Mouse (Mus musculus): ENCODE results near the gene Sgsm1.

Sgsm1 gene

GRCm38 (mm10) chr5:113218617-113219235 is 91.9 kb downstream of the Sgsm1 start:
- DNase-seq (ENCODE audit: low spot score in 2 of 2), result no peak

DNA sequence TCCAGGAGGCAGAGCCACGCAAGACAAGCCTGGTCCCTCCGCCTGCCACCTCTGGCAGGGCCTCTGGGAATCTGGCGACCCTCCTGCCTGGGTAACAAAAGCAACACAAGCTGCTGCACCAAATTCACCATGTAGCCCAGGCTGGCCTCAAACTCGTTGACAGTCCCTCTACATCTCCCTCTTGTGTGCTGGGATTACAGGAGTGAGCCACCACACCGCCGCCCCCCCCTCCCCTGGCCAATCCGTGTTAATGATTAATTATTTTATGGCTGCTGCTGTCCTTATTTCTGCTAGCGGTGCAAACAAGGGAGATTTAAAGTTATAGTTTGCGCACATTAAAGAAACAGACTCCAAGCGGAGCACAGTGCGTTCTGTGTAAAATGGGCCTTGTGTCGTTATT is 93.5 kb downstream of the Sgsm1 start:
- no peak for DNase-seq (ENCODE audit: low spot score in 2 of 2)

GRCm38 (mm10) chr5:113216328-113216960 is 94.1 kb downstream of the Sgsm1 start:
- DNase-seq (ENCODE audit: low spot score in 2 of 2), result peak in 1 of 2 experiments; percentile 39

GRCm38 (mm10) chr5:113215610-113216011 is 95.0 kb downstream of the Sgsm1 start:
- peak in 1 of 2 experiments; percentile 35 for DNase-seq (ENCODE audit: low spot score in 2 of 2)

DNA sequence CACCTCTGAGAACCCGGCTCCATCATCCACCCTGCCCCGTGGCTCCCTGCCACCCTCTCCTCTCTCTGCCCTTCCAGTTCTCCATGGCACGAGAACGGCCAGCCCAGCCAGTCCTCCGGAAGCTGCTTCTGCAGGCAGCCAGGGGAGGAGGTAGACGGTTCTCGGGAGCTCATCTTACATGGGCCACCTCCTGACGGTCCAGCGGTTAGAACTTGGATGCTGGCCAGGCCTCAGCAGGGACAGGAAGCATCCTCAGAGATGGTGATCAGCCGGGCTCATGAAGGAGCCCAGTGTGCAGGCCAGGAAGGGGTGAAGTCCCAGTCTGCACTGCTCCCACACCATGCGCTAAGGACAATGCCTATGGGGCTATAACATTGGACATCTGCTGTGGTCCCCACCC is 96.1 kb downstream of the Sgsm1 start:
- DNase-seq (ENCODE audit: low spot score in 2 of 2), result peak; percentile 34 to 64

- DNase-seq (ENCODE audit: low spot score in 2 of 2), result no peak
These were observed 96.5 kb downstream of the Sgsm1 start for GRCm38 (mm10) chr5:113214041-113214440.

- DNase-seq (ENCODE audit: low spot score in 2 of 2), result no peak
These were observed 98.3 kb downstream of the Sgsm1 start for GRCm38 (mm10) chr5:113212156-113212835.

DNA sequence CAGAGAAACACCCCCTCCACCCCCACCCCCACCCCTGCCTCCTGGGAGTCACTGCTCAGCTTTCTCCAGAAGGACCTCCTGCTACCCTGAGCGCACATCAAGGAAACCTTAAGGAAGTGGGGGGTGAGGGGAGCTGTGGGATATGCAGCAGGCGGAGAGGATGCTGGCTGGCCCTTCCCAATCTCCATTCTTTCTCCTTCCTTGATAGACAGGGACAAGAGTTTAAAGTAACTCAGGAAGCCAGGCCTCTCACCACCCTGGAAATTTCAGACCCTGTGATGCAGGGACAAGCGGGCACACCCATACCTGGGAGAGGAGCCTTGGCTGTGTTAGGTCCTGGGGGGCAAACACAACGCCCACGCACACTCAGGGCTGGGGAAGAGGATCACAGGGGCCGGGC is 100.3 kb downstream of the Sgsm1 start:
- peak; percentile 44 to 70 for DNase-seq (ENCODE audit: low spot score in 2 of 2)

- DNase-seq (ENCODE audit: low spot score in 2 of 2), result peak; percentile 43 to 59
These were observed 100.7 kb downstream of the Sgsm1 start for GRCm38 (mm10) chr5:113209898-113210297.

DNA sequence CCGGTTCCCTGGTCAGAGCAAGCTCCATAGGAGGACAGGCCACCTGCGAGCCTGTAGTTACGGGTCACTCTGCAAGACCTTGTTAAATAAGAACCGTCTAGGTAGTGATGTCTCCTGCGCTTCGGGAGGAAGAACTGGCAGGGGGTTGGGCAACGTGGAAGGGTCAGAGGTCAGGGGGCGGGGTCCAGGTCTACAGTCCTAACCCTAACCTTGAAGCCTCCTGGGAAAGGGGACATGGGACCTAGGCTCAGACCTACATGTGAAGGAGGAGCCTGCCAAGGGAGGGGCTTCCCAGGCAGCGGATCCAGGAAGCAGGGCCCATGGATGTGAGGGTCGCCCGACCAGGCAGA is 101.2 kb downstream of the Sgsm1 start:
- DNase-seq (ENCODE audit: low spot score in 2 of 2), result no peak

DNA sequence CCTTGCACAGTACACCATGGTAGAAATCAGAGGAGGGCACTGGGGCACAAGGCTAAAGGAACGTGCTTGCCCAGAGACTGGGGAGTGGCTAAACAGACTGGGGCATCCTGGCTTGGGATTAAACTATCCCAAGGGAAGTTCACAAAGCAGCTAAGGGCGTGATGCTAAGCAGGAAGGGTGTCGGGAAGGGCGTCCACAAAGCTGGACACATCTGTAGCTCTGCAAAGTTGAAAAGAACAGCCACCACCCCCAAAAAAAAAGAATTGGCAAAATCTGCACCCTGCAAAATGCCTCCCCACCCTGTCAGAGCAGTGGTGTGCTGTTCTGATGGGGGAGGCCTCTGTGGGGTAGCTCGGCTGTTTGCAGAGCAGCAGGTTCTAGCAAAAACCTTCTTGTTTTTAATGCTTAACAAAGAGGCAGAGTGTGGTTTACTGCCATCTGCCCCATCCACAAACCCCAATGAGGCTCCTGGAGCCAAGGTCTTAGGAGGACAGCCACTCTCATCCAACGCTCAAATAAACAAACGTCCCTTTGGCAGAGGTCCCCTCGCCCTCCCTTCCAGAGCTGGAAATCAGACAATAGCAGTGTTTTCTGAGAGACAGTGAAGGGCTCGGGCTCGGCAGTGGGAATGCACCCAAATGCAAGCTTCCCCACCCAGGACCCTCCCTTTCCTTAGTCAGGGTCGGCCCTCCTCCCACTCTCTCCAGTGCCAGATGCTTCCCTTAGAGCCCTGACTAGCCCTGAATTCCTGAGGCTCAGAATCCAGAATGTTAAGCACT is 101.8 kb downstream of the Sgsm1 start:
- peak; percentile 90 for DNase-seq (ENCODE audit: low spot score in 2 of 2)

GRCm38 (mm10) chr5:113208048-113208447 is 102.5 kb downstream of the Sgsm1 start:
- peak; percentile 79 to 83 for DNase-seq (ENCODE audit: low spot score in 2 of 2)

DNA sequence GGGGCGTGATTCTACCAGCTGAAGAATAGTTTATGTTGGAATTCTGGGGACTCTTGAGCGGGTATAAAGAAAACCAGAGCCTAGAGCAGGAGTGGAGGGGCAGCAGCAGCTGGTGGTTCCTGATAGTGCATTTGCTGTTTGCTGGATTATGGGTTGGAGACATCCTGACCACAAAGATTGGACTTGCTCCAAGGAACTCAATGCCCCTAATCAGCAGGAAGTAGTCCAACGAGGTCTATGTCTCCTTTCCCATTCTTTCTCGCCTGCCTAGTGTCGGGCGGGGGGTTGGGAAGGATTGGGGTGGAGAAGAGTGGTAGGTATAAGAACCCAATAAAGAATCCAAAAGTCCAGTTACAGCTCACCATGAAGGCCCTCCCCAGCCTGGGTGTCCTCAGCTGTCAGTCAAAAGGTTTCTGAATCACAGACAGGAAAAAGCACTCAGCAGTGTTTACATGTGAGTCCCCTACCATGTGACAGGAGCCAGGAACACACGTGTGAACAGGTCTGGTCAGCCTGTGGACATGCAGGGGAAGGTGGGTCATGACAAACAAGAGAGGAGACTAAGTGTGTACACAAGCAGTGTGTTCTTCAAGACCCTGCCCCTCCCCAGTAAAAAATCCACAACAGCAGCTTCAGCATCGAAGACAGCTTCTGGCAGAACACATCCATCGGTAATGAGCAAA is 103.8 kb downstream of the Sgsm1 start:
- DNase-seq (ENCODE audit: low spot score in 2 of 2), result no peak

GRCm38 (mm10) chr5:113204193-113204592 is 106.4 kb downstream of the Sgsm1 start:
- DNase-seq (ENCODE audit: low spot score in 2 of 2), result no peak

GRCm38 (mm10) chr5:113199772-113200134 is 110.8 kb downstream of the Sgsm1 start:
- DNase-seq (ENCODE audit: low spot score in 2 of 2), result no peak

GRCm38 (mm10) chr5:113199126-113199771 is 111.3 kb downstream of the Sgsm1 start:
- DNase-seq (ENCODE audit: low spot score in 2 of 2), result peak; percentile 62 to 72

DNA sequence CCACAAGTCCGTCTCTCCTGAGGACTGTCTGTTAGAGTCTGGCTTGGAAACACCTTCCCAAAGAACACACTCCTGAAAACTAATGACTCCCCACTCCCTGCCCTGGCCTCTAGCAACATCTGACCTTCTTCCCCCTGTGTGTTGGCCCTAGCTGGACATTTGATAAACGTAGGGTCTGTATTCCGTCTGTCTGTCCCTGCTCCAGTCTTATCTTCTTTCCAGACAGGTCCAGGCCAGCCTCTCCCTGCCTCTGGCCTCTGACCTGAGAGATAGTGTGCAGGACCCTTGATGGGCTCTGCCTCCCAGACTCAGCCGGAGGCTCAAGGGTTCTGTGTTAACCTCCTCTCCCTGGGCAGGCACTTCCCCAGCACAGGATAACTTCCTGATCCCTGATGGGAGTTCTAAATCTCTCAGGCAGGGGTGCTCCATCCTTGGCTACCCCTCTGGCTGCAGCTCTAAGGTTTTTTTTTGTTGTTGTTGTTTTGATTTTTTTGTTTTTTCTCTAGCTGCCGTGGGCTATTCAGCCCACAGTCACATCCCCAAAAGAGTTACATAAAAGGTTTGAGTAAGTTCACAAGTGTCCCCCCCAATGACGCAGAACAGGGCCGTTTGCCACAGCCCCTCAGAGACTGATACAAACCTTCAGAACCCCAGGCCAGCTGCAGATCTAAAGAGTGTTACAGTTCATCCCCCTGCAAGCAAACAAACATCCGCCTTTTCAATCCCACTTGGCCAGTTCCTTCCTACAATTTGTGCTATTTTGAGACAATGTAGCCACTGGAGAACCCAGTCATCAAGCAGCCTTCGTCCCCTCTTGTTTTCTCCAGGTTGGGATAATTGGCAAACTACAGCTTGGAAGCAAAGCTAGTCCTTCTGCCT is 113.4 kb downstream of the Sgsm1 start:
- DNase-seq (ENCODE audit: low spot score in 2 of 2), result peak; percentile 47 to 80

GRCm38 (mm10) chr5:113195907-113196306 is 114.7 kb downstream of the Sgsm1 start:
- DNase-seq (ENCODE audit: low spot score in 2 of 2), result no peak

DNA sequence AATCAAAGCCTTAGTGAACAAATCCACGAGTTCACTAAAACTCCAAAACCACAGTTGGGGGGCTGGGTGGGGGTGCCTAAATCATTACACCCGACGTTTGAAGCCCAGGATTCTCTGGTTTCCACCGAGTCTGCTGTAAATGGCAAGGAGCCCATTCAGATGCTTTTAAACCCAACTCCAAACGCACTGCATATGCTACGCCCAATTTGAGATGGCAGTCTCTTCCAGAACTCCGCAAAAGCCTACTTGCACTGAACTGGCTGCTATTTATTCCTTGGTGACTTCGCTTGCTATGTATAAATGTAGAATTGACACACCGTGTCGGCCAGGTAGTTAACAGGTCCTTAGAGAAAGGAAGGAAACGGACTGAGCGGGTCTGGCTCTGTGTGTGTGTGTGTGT is 115.1 kb downstream of the Sgsm1 start:
- DNase-seq (ENCODE audit: low spot score in 2 of 2), result no peak

DNA sequence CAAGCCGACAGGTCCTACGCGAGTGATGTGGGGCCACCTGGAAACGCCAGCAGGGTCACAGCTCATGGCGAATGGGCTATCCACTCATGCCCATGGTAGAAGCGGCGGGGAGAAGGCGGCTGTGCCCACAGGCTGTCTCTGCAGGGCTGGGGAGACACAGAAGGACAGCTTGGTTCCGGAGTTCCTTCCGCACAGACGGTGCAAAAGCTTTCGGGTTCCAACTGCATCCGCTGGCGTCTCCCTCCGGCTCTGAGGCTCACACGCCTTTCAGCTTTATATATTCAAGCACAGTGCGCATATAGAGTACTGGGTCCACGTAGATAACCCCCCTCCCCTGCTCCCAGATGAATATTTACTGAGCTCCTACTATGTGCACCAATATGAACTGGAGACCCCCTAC is 116.8 kb downstream of the Sgsm1 start:
- no peak for DNase-seq (ENCODE audit: low spot score in 2 of 2)

Measured in heart, adult 9 months (tissue).